Mouse (Mus musculus): ENCODE results near the gene Gm340.

Gene Gm340

DNA sequence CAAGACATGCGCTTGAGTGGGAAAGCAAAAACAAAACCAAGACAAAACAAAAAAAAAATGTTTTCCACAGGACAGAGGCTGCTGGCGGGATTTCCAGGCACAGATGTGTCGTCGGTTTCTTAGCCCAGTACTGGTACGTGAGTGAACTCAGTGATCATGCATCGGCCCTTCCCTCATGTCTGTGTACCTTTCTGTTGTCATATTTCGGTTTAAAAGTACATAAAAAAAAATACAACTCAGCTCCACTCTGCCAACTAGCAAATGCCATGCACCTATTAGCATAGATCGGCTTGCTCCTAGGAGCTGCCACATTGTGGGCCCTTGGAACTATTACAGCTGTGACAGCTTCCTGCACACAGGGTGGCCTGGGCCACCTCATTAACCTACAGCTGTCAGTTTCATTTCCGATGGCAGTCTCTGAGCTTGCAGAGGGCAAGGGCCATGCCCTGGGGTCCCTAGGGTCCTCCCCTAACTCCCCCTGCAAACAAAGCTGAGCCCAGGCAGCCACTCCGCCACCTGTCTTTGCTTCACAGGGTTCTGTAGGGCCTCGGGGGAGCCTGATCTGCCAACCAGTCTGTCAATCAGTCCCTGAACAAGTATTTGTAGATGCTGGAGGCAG is 33.5 kb downstream of the Gm340 start:
- no peak for DNase-seq

DNA sequence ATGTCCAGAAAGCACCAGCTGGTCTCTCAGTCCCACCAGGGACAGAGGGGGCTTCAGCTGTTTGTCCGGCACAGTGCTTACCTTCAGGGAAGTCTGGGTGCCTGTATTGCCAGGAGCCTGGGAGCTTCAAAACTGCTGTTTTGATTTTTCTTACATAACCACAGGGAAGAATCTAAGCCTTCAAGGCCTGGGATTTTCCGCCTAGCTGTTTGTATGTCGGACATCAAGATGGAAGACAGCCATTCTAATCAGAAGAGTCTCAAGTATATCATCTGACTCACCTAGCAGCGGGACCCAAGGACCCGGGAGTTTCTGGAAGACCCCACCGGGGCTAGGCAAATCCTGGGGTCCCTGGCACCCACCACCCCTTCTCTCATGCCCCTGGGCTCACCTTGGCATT is 34.1 kb downstream of the Gm340 start:
- DNase-seq: no peak

DNA sequence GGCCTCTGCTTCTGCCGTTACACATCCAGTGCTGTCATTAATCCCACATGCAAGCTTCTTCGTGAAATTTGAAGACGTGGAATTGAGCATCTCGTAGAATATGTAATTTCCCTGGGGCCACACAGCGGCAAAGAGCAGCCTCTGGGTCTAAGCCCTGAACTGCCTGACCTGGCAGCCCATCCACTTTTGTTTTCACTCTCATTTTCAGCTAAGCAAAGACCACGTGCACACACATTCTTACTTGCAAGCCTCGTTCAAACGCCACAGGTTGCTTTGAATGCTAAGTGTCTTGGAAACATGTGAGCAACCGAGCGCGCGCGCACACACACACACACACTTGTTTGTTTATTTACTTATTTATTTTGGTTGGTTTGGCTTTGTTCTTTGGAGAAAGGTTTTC is 34.9 kb downstream of the Gm340 start:
- no peak for DNase-seq

DNA sequence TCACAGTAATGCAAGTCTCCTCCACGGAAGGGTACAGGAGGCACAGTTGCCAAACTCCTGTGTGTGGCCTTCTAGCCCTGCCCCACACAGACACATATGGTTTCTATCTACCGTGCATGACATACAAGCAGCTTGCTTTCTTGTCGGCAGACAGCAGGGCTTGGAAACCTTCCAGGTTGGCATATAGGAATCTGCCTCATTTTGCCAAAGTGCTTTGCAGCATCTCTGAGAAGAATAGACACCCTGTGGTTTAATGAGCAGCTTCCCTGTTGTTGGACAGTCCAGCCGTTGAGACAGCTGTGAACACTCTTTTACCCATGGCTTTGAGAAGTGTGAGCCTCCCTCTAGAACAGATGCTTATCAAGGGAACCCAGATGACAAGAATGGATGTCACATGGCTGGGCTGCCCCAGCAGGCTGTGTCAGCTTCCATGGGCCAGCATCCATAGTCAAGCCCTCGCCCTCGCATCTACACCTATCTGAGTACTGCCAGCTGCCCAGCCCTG is 36.0 kb downstream of the Gm340 start:
- no peak for DNase-seq

DNA sequence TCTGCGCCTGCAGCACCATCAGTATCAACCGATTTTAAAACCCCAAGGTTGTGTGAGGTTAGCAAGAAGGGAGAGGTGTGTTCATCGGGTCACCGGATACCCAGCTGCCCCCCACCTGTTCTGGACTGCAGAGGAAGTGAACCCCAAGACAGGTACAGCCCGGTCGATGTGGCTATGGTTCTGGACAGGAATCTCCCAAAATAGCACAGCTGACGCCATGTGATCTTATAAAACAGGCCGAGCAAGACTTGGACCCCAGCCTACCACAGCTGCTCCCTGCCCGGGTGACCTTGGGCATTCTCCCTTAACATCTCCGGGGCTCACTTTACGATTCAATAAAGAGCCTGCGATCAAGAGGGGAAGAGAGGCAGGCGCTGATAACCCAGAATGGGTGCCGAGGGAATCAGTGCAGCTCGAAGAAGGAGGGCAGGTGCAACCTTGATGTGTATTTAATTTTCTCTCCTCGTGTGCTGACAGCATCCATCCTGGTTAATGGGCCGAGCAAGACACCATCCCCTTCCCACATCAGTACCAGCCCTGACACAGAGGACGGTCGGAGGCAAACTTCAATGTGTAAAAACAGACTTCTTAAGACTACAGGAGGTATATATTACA is 36.7 kb downstream of the Gm340 start:
- DNase-seq: peak; percentile 17

DNA sequence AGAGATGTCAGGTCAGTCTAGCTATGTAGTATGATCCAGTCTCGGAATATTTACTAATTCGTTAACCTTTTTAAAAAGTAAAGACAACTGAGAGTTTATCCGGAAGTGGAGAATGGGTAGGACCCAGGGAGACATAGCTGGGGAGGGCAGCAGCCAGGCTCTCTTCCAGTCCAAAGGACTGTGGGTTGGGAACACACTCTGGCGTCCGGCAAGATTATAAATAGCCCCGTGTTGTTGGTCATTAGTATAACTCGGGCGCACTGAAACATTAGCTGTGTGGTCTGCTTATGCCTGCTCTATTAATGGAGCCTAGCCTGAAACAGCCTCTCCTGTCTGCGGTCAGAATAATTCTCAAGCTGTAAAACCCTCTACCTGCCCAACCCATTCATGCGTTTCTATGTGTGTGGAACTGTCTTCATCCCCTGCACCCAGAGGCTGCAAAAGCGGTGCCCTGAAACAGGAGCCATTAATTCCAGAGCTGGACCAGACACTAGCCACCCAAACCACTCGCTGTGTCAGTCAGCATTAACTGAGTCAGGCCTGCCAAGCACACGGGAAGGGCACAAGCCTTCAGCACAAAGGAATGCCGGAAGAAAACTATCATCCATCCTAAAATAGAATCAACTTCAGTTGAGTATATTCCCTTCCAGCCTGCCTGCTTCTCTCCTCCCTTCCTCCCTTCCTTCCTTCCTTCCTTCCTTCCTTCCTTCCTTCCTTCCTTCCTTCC is 38.4 kb downstream of the Gm340 start:
- no peak for DNase-seq

DNA sequence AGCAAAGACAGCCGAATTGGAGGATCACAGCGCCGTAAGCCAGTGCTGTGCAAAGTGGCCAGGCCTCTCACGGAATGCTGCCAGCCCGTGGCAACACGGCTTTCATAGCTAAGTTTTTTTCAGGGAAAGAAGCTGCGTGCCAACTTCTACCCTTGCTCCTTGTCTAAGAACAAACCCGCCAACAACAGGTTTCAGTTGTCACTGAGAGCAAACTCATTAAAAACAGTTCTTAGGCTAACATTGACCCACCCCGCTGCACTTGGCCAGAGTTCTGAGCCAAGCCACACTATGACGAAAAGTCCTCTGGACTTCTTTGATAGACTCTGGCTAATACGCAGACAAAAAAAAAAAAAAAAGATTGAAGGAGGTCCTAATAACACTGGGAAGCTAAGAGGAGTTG is 46.8 kb downstream of the Gm340 start:
- DNase-seq: no peak

- no peak for DNase-seq
Observed at GRCm38 (mm10) chr19:41629532-41629931, 47.4 kb downstream of the Gm340 start.

DNA sequence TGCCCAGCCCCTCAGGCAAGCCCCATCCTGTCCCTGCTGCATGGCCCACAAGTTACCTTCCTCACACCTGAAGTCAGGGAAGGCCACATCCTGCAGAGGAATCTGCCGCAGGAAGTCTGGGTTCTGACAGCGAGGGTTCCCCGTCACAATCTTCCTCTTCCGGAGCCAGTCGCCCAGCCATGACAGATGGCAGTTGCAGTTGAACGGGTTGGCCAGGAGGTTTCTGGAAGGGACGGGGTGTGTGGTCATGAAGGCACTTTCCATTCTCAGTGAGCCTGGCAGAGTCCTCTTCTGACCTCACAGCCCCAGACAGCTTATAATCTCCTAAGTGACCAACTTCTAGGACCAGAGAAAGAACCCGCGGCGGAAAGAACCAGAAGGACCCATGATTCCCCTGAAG is 51.9 kb downstream of the Gm340 start:
- no peak for DNase-seq

DNA sequence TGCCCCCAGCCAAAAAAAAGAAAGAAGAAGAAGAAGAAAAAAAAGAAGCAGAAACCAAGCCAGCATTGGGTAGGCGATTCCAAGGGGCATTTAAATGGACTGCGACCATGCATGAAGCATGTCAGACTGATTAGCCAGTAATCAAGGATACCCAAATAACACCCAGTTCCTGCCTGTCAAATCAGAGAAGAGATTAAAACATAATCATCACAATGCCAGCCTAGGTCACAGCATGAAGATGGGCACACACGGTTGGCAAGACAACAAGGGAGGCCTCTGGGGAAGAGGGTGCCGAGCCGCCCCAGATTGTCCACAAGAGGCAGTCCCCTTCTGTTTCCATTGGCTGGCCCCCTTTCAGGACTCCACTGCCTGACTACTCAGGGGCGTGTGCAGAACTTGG is 52.8 kb downstream of the Gm340 start:
- no peak for DNase-seq
